Mouse (Mus musculus): ENCODE data around the gene Exoc3l4. TPM values are rescaled to one million over a fixed set of nuclear protein-coding genes. Genes with fewer than 3 reads are reported as not detected.

Gene Exoc3l4
- total RNA-seq (2022), result 1 to 10 TPM; 5.0 to 7.7 (median 6.5) TPM

GRCm38 (mm10) chr12:111416921-111417779 lies at the start of gene Exoc3l4:
Gene Exoc3l4, plus strand, starts transcription at chr12:111417017.
- no peak for DNase-seq (ENCODE audit: low spot score in 2 of 2)

- no peak for DNase-seq (ENCODE audit: low spot score in 2 of 2)
Measured at GRCm38 (mm10) chr12:111367065-111367464, 49.8 kb upstream of the Exoc3l4 start.

- DNase-seq (ENCODE audit: low spot score in 2 of 2), result no peak
Measured at GRCm38 (mm10) chr12:111370249-111370648, 46.6 kb upstream of the Exoc3l4 start.

- DNase-seq (ENCODE audit: low spot score in 2 of 2), result no peak
Measured at GRCm38 (mm10) chr12:111371905-111372304, 44.9 kb upstream of the Exoc3l4 start.

- no peak for DNase-seq (ENCODE audit: low spot score in 2 of 2)
Measured at GRCm38 (mm10) chr12:111373411-111373810, 43.4 kb upstream of the Exoc3l4 start.

GRCm38 (mm10) chr12:111374727-111375126 lies 42.1 kb upstream of the Exoc3l4 start:
- DNase-seq (ENCODE audit: low spot score in 2 of 2), result no peak

GRCm38 (mm10) chr12:111375559-111375958 lies 41.3 kb upstream of the Exoc3l4 start:
- DNase-seq (ENCODE audit: low spot score in 2 of 2), result no peak

GRCm38 (mm10) chr12:111376053-111376452 lies 40.8 kb upstream of the Exoc3l4 start:
- no peak for DNase-seq (ENCODE audit: low spot score in 2 of 2)

GRCm38 (mm10) chr12:111376826-111377331 lies 39.9 kb upstream of the Exoc3l4 start:
- DNase-seq (ENCODE audit: low spot score in 2 of 2), result peak; percentile 25 to 29

GRCm38 (mm10) chr12:111377376-111377973 lies 39.3 kb upstream of the Exoc3l4 start, which contains the start of gene Cdc42bpb:
Gene Cdc42bpb, minus strand, starts transcription at chr12:111377718.
- peak; percentile 88 to 92 for DNase-seq (ENCODE audit: low spot score in 2 of 2)

- no peak for DNase-seq (ENCODE audit: low spot score in 2 of 2)
Measured at GRCm38 (mm10) chr12:111377986-111378490, 38.8 kb upstream of the Exoc3l4 start.

- DNase-seq (ENCODE audit: low spot score in 2 of 2), result no peak
Measured at GRCm38 (mm10) chr12:111378812-111379211, 38.0 kb upstream of the Exoc3l4 start.

- no peak for DNase-seq (ENCODE audit: low spot score in 2 of 2)
Measured at GRCm38 (mm10) chr12:111385883-111386641, 30.8 kb upstream of the Exoc3l4 start.

- no peak for DNase-seq (ENCODE audit: low spot score in 2 of 2)
Measured at GRCm38 (mm10) chr12:111386642-111387120, 30.1 kb upstream of the Exoc3l4 start.

- DNase-seq (ENCODE audit: low spot score in 2 of 2), result no peak
Measured at GRCm38 (mm10) chr12:111387146-111387545, 29.7 kb upstream of the Exoc3l4 start.

- DNase-seq (ENCODE audit: low spot score in 2 of 2), result no peak
Measured at GRCm38 (mm10) chr12:111394008-111394407, 22.8 kb upstream of the Exoc3l4 start.

- no peak for DNase-seq (ENCODE audit: low spot score in 2 of 2)
Measured at GRCm38 (mm10) chr12:111396997-111397396, 19.8 kb upstream of the Exoc3l4 start.

GRCm38 (mm10) chr12:111401454-111402184 lies 15.2 kb upstream of the Exoc3l4 start:
- DNase-seq (ENCODE audit: low spot score in 2 of 2), result peak; percentile 53 to 84

- DNase-seq (ENCODE audit: low spot score in 2 of 2), result no peak
Measured at GRCm38 (mm10) chr12:111404880-111405279, 11.9 kb upstream of the Exoc3l4 start.

GRCm38 (mm10) chr12:111406622-111407021 lies 10.2 kb upstream of the Exoc3l4 start, which contains the start of gene Lbhd2:
Gene Lbhd2, plus strand, starts transcription at chr12:111406809.
- no peak for DNase-seq (ENCODE audit: low spot score in 2 of 2)

All from layer of hippocampus, adult 8-10 months (tissue).